Mouse (Mus musculus) olfactory bulb, adult 2 months (tissue): ENCODE results near the gene Otogl.

ENCODE experiments used
- CTCF ChIP-seq: fragments of 200-500 bp; IDR thresholded peaks from 2 replicates; pipeline ENCODE4 v1.5.1; 2012; ENCODE audit warnings: low read depth, mild to moderate bottlenecking, low read length, moderate library complexity; ENCODE audit not compliant: insufficient read depth
- POLR2A ChIP-seq: fragments of 200-500 bp; IDR thresholded peaks from 2 replicates; pipeline ENCODE4 v1.6.1; 2012; ENCODE audit warnings: mild to moderate bottlenecking, low read depth, low read length, moderate library complexity; ENCODE audit not compliant: insufficient read depth

GRCm38 (mm10) chr10:107949945-107950344 is 38.0 kb upstream of the Otogl start:
- no peak for TF ChIP-seq CTCF
- no peak for TF ChIP-seq POLR2A
